Mouse (Mus musculus) erythroblast, embryonic 14.5 days (primary cell): ENCODE measurements around the gene Caskin1.

Experiments
- GATA1 ChIP-seq: IDR thresholded peaks from 2 replicates; pipeline ENCODE4 v1.6.1; 2012; ENCODE audit warnings: low read length, inconsistent platforms, mixed read lengths
- TAL1 ChIP-seq: IDR thresholded peaks from 3 replicates; pipeline ENCODE4 v1.6.1; 2012; ENCODE audit warnings: low read length, inconsistent platforms, mixed read lengths

DNA sequence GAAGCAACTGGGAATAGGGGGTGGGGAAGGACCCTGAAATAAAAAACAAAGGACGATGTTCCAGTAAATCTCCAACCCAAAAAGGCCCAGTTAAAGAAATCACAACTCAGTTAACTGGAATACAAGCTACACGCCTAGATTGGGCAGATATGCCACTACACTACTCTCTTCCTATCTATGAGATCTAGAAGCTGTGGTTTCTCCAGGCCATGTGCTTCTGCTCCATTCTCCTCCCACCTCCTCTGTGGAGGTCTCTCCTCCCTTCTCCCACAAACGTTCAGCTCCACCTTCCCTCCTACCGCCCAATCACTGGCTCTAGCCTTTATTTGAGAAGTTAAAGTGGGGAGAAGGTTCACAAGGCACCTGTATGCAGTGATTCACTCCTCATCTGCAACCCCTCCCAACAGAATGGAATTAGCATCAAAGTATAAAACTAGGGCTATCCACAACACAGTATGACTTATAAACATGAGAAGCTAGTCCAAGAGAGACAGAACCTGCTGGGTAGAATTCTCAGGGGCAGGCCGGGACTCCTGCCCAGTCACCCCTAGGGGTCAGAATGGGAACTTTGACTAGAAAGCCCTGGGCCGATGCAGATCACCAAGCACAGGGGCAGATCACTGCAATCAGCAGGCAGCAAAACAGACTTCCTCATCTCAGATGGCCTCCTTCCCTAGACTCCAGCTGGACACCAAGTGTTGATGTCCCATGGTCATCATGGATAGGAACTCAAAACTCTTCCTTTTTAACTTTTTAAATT, 24.8 kb upstream of the Caskin1 start:
- TF ChIP-seq TAL1 (no peak), GATA1 (no peak)
